21 mouse cellular contexts compared by ENCODE assay signal in genomic region chr5:138687453-138687852, GRCm38 (mm10).
"Had no signal": no experiment of that assay in that cellular context is flagged by ENCODE, and none has a peak within 500 bp of the region (broad histone marks: within the 10 kb centered on the region; RNA-seq: fewer than 3 reads in every experiment).

No protein-coding gene starts in this region.

- DNase-seq: kidney, adult 2 months; kidney, postnatal 25 days; layer of hippocampus, postnatal 36 days; liver, postnatal 0 days; lung, embryonic 14.5 days; retina, postnatal 1 day; right cerebral cortex, postnatal 25 days; spleen, adult 18-20 months; thymus, adult 18-20 months; thymus, postnatal 36 days had no signal

- ATAC-seq: liver, postnatal 0 days; lung, postnatal 0 days; midbrain, embryonic 15.5 days had no signal

- H3K9ac ChIP-seq: limb, embryonic 12.5 days; limb, embryonic 15.5 days; liver, embryonic 14.5 days; liver, postnatal 0 days; lung, embryonic 14.5 days; midbrain, embryonic 12.5 days; midbrain, embryonic 15.5 days; neural tube, embryonic 13.5 days had no signal

- H3K27me3 ChIP-seq: limb, embryonic 12.5 days; limb, embryonic 15.5 days; midbrain, embryonic 12.5 days; midbrain, embryonic 15.5 days; neural tube, embryonic 13.5 days had no signal

- H3K36me3 ChIP-seq: limb, embryonic 12.5 days; limb, embryonic 15.5 days; midbrain, embryonic 12.5 days; midbrain, embryonic 15.5 days; neural tube, embryonic 13.5 days had no signal

- H3K4me1 ChIP-seq: limb, embryonic 12.5 days; limb, embryonic 15.5 days; midbrain, embryonic 12.5 days; midbrain, embryonic 15.5 days; neural tube, embryonic 13.5 days had no signal

- H3K27ac ChIP-seq: kidney, postnatal 0 days; left cerebral cortex, adult 2 months; limb, embryonic 12.5 days; limb, embryonic 15.5 days; liver, embryonic 14.5 days; midbrain, embryonic 12.5 days; midbrain, embryonic 15.5 days; neural tube, embryonic 13.5 days had no signal

- H3K4me2 ChIP-seq: limb, embryonic 12.5 days; limb, embryonic 15.5 days; liver, embryonic 11.5 days; lung, embryonic 14.5 days; midbrain, embryonic 12.5 days; midbrain, embryonic 15.5 days; neural tube, embryonic 13.5 days had no signal

- H3K9me3 ChIP-seq: limb, embryonic 12.5 days; limb, embryonic 15.5 days; midbrain, embryonic 12.5 days; midbrain, embryonic 15.5 days; neural tube, embryonic 13.5 days had no signal

- H3K4me3 ChIP-seq: left cerebral cortex, adult 2 months; limb, embryonic 12.5 days; limb, embryonic 15.5 days; midbrain, embryonic 12.5 days; midbrain, embryonic 15.5 days; myocyte; neural tube, embryonic 13.5 days had no signal
